Mouse (Mus musculus) liver, adult 2 months (tissue): ENCODE results near the gene Lhfpl2. TPM values are rescaled to one million over a fixed set of nuclear protein-coding genes. Genes with fewer than 3 reads are reported as not detected.
A peak's percentile ranks its signal among the peaks of the same experiment; 100 is the strongest.

Experiments used
- DNase-seq: peaks from one replicate; pipeline ENCODE4 v3.0.0-alpha.2; 2011; ENCODE audit warnings: low read depth, low spot score; ENCODE audit errors: extremely low read depth
- H3K27ac ChIP-seq: fragments of 200-500 bp; replicated peaks from 2 replicates; pipeline ENCODE4 v1.5.1; 2012; ENCODE audit warnings: low read depth, mild to moderate bottlenecking, control low read depth, inconsistent platforms, low read length; ENCODE audit not compliant: insufficient read depth
- H3K27me3 ChIP-seq: fragments of 200-500 bp; 2 replicates; pipeline ENCODE4 v1.6.1; 2012; ENCODE audit warnings: mild to moderate bottlenecking, moderate library complexity, low read length, inconsistent platforms; ENCODE audit not compliant: control insufficient read depth, insufficient read depth
- H3K36me3 ChIP-seq: fragments of 200-500 bp; 2 replicates; pipeline ENCODE4 v1.6.1; 2012; ENCODE audit warnings: low read length, inconsistent platforms; ENCODE audit not compliant: control insufficient read depth, insufficient read depth
- H3K4me1 ChIP-seq: fragments of 200-500 bp; 2 replicates; pipeline ENCODE4 v1.6.1; 2011; ENCODE audit warnings: low read length; ENCODE audit not compliant: control insufficient read depth, insufficient read depth
- H3K4me3 ChIP-seq: fragments of 200-500 bp; 2 replicates; pipeline ENCODE4 v1.5.1; 2011; ENCODE audit warnings: low read depth, mild to moderate bottlenecking, control low read depth, low read length, moderate library complexity; ENCODE audit not compliant: insufficient read depth
- H3K79me2 ChIP-seq: fragments of 200-500 bp; 2 replicates; pipeline ENCODE4 v1.6.1; 2012; ENCODE audit warnings: inconsistent platforms, mild to moderate bottlenecking, low read length, moderate library complexity; ENCODE audit not compliant: control insufficient read depth, insufficient read depth
- H3K9ac ChIP-seq: fragments of 200-500 bp; 2 replicates; pipeline ENCODE4 v1.6.1; 2012; ENCODE audit warnings: low read depth, mild to moderate bottlenecking, control low read depth, inconsistent platforms, low read length
- CTCF ChIP-seq: fragments of 200-500 bp; IDR thresholded peaks from 2 replicates; pipeline ENCODE4 v1.5.1; 2011; ENCODE audit warnings: low read depth, low read length, control low read depth
- POLR2A ChIP-seq: fragments of 200-500 bp; IDR thresholded peaks from 2 replicates; pipeline ENCODE4 v1.6.1; 2011; ENCODE audit warnings: low read length, control low read depth; ENCODE audit not compliant: insufficient read depth; ENCODE audit errors: extremely low read depth
- WGBS: fragments of 180-500 bp; shearing (Covaris S2); methylation state at CpG from one replicate; pipeline ENCODE4 v1.1.7; 2018; 5-methylcytosine and 5-hydroxymethylcytosine counted together
- polyA plus RNA-seq: library from polyadenylated mRNA; depleted of rRNA; stranded (reverse); fragments of >200 nt; gene quantifications from 2 replicates; pipeline ENCODE4 v1.2.3, GENCODE M21; 2012
- total RNA-seq: library from RNA; depleted of rRNA; stranded (reverse); fragments of >200 nt; gene quantifications from 2 replicates; pipeline ENCODE4 v1.2.3, GENCODE M21; 2014

Lhfpl2 gene
- total and polyA plus RNA-seq, 2 experiments = 4.1 to 8.7 TPM

DNA sequence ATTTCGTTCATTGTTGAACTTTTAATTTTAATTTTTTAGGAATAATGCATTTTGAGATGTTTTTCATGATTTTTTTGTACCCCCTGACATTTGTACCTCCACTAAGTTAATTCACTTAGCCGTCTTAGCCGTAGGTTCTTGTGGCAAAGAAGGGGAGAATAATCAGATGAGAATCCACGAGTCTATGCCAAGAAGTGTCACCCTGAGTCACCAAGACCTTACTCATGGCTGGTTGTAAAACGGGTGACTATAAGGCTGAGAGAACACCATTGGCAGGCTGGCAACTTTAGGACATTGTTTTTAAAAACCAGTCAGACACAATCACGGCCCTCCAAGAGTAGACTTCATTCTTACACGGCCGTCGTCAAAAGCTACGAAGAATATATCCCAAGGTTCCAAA, 95.2 kb downstream of the Lhfpl2 start:
- Histone ChIP-seq H3K79me2 (no peaks in the 10 kb centered on the region), H3K4me3 (no peak overlapping the region), H3K27ac (no peak overlapping the region), H3K4me1 (no peaks in the 10 kb centered on the region), H3K27me3 (no peaks in the 10 kb centered on the region), H3K9ac (no peak overlapping the region), H3K36me3 (no peaks in the 10 kb centered on the region)
- DNase-seq = no peak
- WGBS = 96% methylated on average over 10 of the region's 10 CpGs
- TF ChIP-seq POLR2A = no peak
- TF ChIP-seq CTCF = no peak

DNA sequence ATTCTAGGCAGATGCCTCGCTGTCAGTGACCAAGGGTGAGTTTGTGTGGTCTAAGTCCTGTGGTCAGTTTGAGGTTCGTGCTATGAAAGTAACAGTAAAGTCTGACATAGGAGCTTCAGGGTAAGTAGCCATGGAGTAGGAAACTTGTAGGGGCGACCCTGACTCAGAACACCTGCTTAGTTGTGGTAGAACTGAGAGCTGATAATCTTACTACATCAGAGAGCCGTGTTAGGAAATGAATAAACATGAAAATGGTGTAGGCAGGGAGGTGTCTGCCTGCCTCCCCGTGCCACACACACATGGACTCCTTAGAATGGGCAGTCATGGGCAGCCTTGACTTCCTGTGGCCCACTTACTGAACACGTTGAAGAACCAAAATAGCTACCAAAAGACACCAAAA, 96.1 kb downstream of the Lhfpl2 start:
- TF ChIP-seq CTCF (no peak), POLR2A (no peak)
- H3K4me1 ChIP-seq = peaks cover 2% of the 10 kb centered on the region; the same call in 1 of the 2 replicates
- H3K4me3 ChIP-seq = no peak overlapping the region
- WGBS = 80% methylated on average over 6 of the region's 6 CpGs
- no peaks in the 10 kb centered on the region for H3K79me2 ChIP-seq
- H3K27me3 ChIP-seq = no peaks in the 10 kb centered on the region
- no peaks in the 10 kb centered on the region for H3K36me3 ChIP-seq
- no peak overlapping the region for H3K9ac ChIP-seq
- H3K27ac ChIP-seq = no peak overlapping the region
- no peak for DNase-seq

DNA sequence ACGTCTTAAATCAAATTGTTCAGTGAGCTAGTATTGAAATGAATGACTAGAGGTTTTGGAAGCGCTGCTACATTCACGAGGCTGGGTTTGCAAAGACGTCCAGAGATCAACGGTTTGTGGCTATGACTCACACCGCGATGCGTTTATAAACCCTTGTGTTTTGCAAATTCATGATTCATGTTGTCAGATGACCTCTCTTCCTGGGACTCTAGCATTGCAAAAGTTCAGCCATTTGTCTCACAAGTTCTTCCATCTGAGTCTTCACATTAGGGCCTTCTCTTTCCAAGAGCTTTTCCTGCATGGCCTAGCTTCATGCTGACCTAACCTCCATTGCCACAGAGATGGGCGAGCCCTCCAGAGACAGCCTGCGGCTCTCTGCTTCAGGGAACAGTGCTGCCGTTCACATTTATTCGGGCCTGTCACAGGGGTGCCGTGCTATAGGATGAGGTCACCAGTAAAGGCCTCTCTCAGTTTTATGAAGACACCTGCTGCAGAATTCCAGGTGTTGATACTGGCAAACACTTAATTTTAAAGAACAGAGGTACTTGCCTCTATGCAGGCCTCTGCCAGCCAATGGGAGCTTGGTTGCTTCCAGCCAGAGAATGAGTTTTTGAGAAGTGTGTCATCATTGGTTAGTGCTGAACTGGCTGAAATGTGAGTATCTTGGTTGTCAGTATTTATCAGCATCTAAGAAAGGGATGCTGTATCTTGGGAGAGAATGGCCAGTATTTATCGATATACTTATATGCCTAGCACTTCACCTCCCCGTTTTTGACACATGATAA, 97.1 kb downstream of the Lhfpl2 start:
- WGBS = 85% methylated on average over 15 of the region's 15 CpGs
- TF ChIP-seq CTCF = no peak
- TF ChIP-seq POLR2A = no peak
- no peak overlapping the region for H3K4me3 ChIP-seq
- H3K27ac ChIP-seq = 0 out of 2 replicates have a peak overlapping the region, but pooled peaks have one; percentile 23
- no peaks in the 10 kb centered on the region for H3K79me2 ChIP-seq
- no peaks in the 10 kb centered on the region for H3K36me3 ChIP-seq
- no peaks in the 10 kb centered on the region for H3K27me3 ChIP-seq
- H3K4me1 ChIP-seq = peaks cover 2% of the 10 kb centered on the region; the same call in 1 of the 2 replicates
- H3K9ac ChIP-seq = no peak overlapping the region
- no peak for DNase-seq

DNA sequence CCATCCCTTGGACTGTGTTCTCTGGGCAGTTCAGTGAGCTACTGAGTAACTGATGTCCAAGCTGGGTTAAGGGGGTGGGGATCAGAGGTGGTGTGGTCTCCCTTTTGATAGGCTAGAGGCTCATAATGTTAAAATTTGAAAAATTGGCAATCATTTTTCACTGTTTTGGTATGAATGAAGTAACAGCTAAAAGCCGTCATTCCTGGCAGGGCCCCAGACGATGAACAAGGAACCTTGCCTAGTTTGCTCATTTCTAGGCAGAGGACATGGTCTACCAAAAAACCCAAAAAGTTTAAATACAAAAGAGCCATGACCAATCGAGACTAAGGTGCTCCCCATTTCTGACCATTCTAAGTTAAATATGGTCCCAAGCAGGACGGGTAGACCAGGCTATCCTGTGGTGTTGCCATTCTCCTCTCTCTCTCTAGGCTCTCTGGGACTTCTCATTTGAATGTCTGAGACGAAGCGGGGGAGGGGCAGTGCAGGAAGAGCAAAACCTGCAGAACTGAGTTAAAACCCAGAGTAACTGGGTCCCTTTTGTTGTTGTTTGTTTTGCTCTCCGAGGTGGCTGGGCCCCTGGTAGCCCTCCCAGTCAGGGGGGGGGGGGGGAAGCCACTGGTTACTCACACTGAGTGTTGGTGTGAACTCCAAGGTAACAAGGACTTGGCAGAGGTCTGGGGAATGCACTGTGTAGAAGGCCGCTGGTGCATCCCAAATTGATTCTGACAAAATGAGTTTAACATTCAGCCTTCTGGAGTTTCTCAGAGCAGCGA, 98.2 kb downstream of the Lhfpl2 start:
- DNase-seq = no peak
- no peak overlapping the region for H3K27ac ChIP-seq
- no peaks in the 10 kb centered on the region for H3K36me3 ChIP-seq
- no peaks in the 10 kb centered on the region for H3K79me2 ChIP-seq
- H3K27me3 ChIP-seq = no peaks in the 10 kb centered on the region
- TF ChIP-seq POLR2A (no peak), CTCF (no peak)
- WGBS = 69% methylated on average over 9 of the region's 9 CpGs
- H3K4me1 ChIP-seq = peaks cover 4% of the 10 kb centered on the region; the same call in 1 of the 2 replicates
- H3K9ac ChIP-seq = no peak overlapping the region
- H3K4me3 ChIP-seq = no peak overlapping the region

DNA sequence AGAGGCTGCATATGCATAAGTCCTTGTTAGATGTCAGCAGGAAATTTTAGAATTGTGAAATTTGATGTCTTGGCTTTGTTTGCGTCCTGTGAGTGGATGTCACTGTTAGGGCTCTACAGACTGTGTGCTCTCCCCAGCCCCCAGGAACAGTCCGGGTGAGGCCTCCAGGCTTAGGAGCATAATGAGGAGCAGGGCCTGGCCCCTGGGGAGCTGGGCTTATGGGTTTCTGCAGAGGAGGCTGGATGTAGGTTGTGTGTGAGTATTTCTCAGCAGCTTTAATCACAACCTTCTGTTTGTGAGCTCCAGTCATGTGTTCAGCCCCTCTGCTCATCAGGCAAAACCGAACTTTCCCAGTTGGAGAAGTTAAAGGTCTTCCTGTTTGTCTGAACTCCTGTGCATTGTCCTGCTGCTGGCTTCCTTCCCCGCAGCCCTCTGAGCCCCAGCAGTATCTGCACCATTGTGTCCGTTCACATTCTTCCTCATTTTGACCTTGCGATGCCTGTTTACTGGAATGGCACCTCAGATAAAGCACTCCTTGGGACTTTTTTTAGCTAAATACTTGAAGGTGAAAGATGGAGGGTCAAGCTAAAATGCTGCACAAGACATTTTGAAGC, 101.4 kb downstream of the Lhfpl2 start:
- no peaks in the 10 kb centered on the region for H3K27me3 ChIP-seq
- H3K79me2 ChIP-seq = no peaks in the 10 kb centered on the region
- no peak overlapping the region for H3K4me3 ChIP-seq
- DNase-seq = no peak
- TF ChIP-seq CTCF = no peak
- H3K36me3 ChIP-seq = no peaks in the 10 kb centered on the region
- no peak overlapping the region for H3K9ac ChIP-seq
- H3K27ac ChIP-seq = peak overlapping the region; percentile 60
- H3K4me1 ChIP-seq = peaks cover 4% of the 10 kb centered on the region; the same call in 1 of the 2 replicates
- 72% methylated on average over 6 of the region's 6 CpGs for WGBS
